Mouse (Mus musculus) megakaryocyte, embryonic 14.5 days (primary cell): ENCODE data around the gene Pold3. TPM values are rescaled to one million over a fixed set of nuclear protein-coding genes. Genes with fewer than 3 reads are reported as not detected.

Source experiments
- H3K27me3 ChIP-seq: replicated peaks from 2 replicates; pipeline ENCODE3; 2012; ENCODE audit warnings: inconsistent platforms
- H3K36me3 ChIP-seq: replicated peaks from 2 replicates; pipeline ENCODE3; 2012; ENCODE audit warnings: low read length, inconsistent platforms, mixed read lengths
- H3K4me1 ChIP-seq: 2 replicates; pipeline ENCODE4 v1.6.1; 2012; ENCODE audit warnings: inconsistent platforms
- H3K4me3 ChIP-seq: replicated peaks from 2 replicates; pipeline ENCODE3; 2012; ENCODE audit warnings: moderate library complexity, mild to moderate bottlenecking, inconsistent platforms
- H3K9me3 ChIP-seq: 2 replicates; pipeline ENCODE4 v1.6.1; 2012; ENCODE audit warnings: inconsistent platforms
- FLI1 ChIP-seq: IDR thresholded peaks from 2 replicates; pipeline ENCODE4 v1.6.1; 2012; ENCODE audit warnings: low read length, inconsistent platforms, mixed read lengths
- GATA1 ChIP-seq: IDR thresholded peaks from 3 replicates; pipeline ENCODE4 v1.6.1; 2012; ENCODE audit warnings: mixed read lengths, low read length, inconsistent platforms, borderline replicate concordance
- polyA plus RNA-seq: library from polyadenylated mRNA; stranded (reverse); fragments of >175 nt; gene quantifications from 2 replicates; pipeline ENCODE4 v1.2.3, GENCODE M21; 2012; ENCODE audit warnings: low replicate concordance; ENCODE audit not compliant: insufficient read depth

The Pold3 gene
- polyA plus RNA-seq, 1 experiment = 5.7 TPM

GRCm38 (mm10) chr7:100140591-100140990 is 19.2 kb upstream of the Pold3 start:
- peaks cover 10% of the 10 kb centered on the region for H3K27me3 ChIP-seq
- H3K9me3 ChIP-seq = no peaks in the 10 kb centered on the region
- no peak overlapping the region for H3K4me3 ChIP-seq
- 0 out of 2 replicates have a peak, but pooled peaks cover 4% of the 10 kb centered on the region for H3K4me1 ChIP-seq
- H3K36me3 ChIP-seq = no peaks in the 10 kb centered on the region
- TF ChIP-seq GATA1 = no peak

GRCm38 (mm10) chr7:100138075-100138474 is 16.7 kb upstream of the Pold3 start:
- Histone ChIP-seq H3K9me3 (no peaks in the 10 kb centered on the region), H3K4me3 (no peak overlapping the region), H3K4me1 (0 out of 2 replicates have a peak, but pooled peaks cover 4% of the 10 kb centered on the region), H3K36me3 (no peaks in the 10 kb centered on the region), H3K27me3 (peaks cover 2% of the 10 kb centered on the region)
- TF ChIP-seq GATA1 (no peak), FLI1 (no peak)

GRCm38 (mm10) chr7:100137038-100137437 is 15.7 kb upstream of the Pold3 start:
- Histone ChIP-seq H3K4me1 (0 out of 2 replicates have a peak, but pooled peaks cover 4% of the 10 kb centered on the region), H3K36me3 (no peaks in the 10 kb centered on the region), H3K9me3 (no peaks in the 10 kb centered on the region)

DNA sequence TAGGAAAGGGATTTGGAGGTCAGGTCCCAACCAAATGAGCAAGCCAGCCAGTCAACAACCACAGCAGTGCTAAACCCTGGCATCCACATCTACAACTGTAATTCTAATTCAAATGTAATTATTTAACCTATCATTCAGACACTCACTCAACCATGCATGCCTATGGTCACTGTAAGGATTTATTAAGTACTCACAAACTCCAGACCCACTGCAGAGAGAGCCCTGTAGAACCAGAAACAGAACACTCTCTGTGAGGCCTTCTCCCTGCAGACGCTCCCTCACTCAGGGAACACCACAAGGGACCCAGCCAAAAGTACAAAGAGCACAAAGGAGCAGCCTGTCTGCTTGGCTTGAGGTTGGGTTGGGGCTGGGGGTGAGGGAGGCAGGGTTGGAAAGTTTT is 11.0 kb upstream of the Pold3 start:
- peaks cover 12% of the 10 kb centered on the region for H3K4me1 ChIP-seq
- TF ChIP-seq FLI1 = no peak
- no peak for TF ChIP-seq GATA1
- peaks cover 10% of the 10 kb centered on the region for H3K27me3 ChIP-seq
- no peaks in the 10 kb centered on the region for H3K9me3 ChIP-seq
- H3K36me3 ChIP-seq = no peaks in the 10 kb centered on the region
- no peak overlapping the region for H3K4me3 ChIP-seq

More at GRCm38 (mm10) chr7:100137038-100137437, 15.7 kb upstream of the Pold3 start:
- H3K4me3 ChIP-seq = no peak overlapping the region
- peaks cover 2% of the 10 kb centered on the region for H3K27me3 ChIP-seq
- TF ChIP-seq GATA1 (no peak), FLI1 (no peak)

GRCm38 (mm10) chr7:100130592-100130991 is 9.2 kb upstream of the Pold3 start:
- peaks cover 8% of the 10 kb centered on the region for H3K27me3 ChIP-seq
- no peaks in the 10 kb centered on the region for H3K36me3 ChIP-seq
- no peak for TF ChIP-seq FLI1
- no peak for TF ChIP-seq GATA1
- H3K4me3 ChIP-seq = no peak overlapping the region
- peaks cover 4% of the 10 kb centered on the region for H3K9me3 ChIP-seq
- H3K4me1 ChIP-seq = peaks cover 8% of the 10 kb centered on the region

DNA sequence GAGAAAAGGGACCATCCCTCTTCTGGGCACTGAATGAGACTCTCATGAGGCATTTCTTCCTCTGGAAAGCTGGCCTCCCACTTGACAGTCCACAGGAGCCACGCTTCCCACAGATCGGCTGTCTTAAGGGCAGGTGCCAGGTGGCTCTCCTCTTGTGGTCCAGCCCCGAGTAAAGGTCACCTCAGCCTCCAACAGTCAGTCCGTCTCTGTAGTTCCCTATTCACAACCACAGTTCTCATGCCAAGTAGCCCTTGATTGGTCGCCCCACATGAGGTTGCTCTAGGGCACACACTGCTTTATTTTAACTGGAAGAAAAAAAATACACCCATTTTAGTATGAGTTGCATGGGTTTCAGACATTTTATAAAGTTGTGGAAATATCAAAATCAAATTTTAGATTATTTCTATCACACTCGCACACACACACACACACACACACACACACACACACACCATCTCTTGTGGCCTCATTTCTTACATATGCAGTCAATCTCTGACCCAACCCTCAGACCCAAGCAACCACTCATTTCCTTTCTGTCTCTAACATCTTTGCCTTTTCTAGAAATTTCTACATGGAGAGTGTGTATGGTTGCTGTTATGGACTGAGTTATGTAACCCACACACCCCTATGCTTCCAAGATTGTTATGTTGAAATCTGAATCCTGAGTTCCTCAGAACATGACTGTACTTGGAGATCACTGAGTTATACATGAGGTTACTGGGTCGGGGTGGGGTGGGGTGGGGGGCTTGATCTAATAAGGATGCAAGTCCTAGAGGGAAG is 7.1 kb upstream of the Pold3 start:
- no peaks in the 10 kb centered on the region for H3K36me3 ChIP-seq
- TF ChIP-seq FLI1 = no peak
- TF ChIP-seq GATA1 = no peak
- H3K4me1 ChIP-seq = peaks cover 10% of the 10 kb centered on the region
- peaks cover 4% of the 10 kb centered on the region for H3K9me3 ChIP-seq
- no peak overlapping the region for H3K4me3 ChIP-seq
- H3K27me3 ChIP-seq = peaks cover 8% of the 10 kb centered on the region

DNA sequence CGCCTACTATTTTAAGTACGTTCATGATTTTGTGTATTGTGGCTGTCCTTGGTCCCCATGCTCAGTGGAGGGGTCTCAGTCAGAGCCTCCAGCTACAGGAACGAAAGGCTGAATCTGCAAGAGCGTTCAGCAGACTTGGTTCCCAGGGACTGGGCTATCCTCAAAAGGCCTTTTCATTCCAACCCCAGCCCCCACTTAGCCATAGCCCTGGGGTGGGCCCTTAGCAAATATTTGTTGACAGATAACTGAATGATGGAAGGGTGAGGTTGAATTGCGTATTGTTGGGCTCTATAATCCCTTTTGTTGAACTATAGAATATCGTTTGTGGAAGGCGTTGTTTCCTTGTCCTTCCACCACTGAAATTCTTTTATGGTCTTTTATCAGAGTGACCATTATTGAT is 5.1 kb upstream of the Pold3 start:
- H3K27me3 ChIP-seq = peaks cover 8% of the 10 kb centered on the region
- TF ChIP-seq FLI1 (no peak), GATA1 (no peak)
- peaks cover 11% of the 10 kb centered on the region for H3K4me1 ChIP-seq

GRCm38 (mm10) chr7:100125166-100125565 is 3.8 kb upstream of the Pold3 start:
- peaks cover 4% of the 10 kb centered on the region for H3K9me3 ChIP-seq
- peaks cover 8% of the 10 kb centered on the region for H3K27me3 ChIP-seq
- no peak overlapping the region for H3K4me3 ChIP-seq
- H3K4me1 ChIP-seq = peaks cover 11% of the 10 kb centered on the region
- no peaks in the 10 kb centered on the region for H3K36me3 ChIP-seq
- no peak for TF ChIP-seq GATA1
- no peak for TF ChIP-seq FLI1

More for the DNA sequence above, 5.1 kb upstream of the Pold3 start:
- H3K9me3 ChIP-seq = peaks cover 4% of the 10 kb centered on the region
- H3K36me3 ChIP-seq = no peaks in the 10 kb centered on the region
- no peak overlapping the region for H3K4me3 ChIP-seq

DNA sequence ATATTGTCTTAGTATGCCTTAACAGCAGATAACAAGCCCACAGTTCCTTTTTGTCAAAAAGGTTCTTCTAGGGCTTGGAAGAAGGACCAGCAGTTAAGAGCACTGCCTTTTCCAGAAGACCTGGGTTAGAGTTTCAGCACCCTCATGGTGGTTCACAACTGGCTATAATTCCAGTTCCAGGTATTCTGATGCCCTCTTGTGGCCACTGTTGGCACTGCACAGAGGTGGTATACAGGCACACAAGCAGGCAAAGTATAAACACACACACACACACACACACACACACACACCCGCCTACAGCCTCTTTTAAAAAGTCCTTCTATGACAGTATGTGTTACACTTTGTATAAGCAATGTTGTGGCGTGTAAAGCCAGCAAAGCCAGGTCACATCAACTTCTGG is 2.8 kb upstream of the Pold3 start:
- Histone ChIP-seq H3K4me3 (no peak overlapping the region), H3K9me3 (peaks cover 4% of the 10 kb centered on the region), H3K27me3 (peaks cover 6% of the 10 kb centered on the region), H3K36me3 (peaks cover 5% of the 10 kb centered on the region), H3K4me1 (peaks cover 13% of the 10 kb centered on the region)
- TF ChIP-seq GATA1 (no peak), FLI1 (no peak)

DNA sequence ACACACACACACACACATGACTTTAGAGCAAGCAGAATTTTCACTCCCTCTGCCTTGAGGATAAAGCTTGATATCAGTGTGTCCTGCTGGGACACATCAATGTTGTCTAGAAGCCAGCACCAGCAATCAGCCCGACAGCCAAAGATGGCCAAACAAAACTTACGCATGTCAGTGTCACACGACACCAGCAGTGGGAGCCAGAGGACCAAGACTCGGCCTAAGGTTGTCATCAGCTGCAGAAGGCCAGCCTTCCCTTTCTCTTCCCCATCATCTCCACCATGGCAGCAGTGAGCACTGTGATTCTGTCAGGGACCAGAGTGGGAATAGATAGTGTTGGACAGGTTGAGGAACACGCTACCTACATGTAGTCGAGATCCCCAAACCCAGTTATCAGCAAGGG is 2.1 kb upstream of the Pold3 start:
- no peak for TF ChIP-seq GATA1
- TF ChIP-seq FLI1 = no peak
- Histone ChIP-seq H3K9me3 (peaks cover 4% of the 10 kb centered on the region), H3K36me3 (peaks cover 12% of the 10 kb centered on the region), H3K27me3 (peaks cover 4% of the 10 kb centered on the region), H3K4me1 (peaks cover 18% of the 10 kb centered on the region; the same call in 1 of the 2 replicates), H3K4me3 (no peak overlapping the region)

DNA sequence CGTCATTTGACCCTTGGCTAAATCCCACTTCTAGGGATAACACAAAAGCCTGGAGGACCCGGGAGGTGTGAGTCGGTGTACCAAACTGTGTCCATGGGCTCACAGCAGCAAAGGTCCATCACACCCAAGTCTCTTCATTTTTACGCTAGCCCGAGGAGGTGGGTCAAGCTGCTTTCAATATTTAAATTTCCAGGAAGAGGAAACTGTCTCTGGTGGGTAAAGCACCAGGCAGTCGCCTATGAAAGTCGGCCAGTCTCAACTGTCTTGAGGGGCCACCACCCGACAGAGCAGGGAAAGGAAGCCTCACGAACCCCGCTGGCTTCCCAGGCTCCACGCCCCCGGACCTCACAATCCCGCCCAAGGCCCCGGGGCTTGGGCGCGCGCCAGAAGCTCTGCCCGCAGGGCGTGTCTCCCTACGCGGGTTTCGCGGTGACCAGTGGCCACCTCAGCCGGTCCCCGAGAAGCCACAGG is 539 bp downstream of the Pold3 start:
- Histone ChIP-seq H3K9me3 (no peaks in the 10 kb centered on the region), H3K36me3 (peaks cover 38% of the 10 kb centered on the region), H3K27me3 (no peaks in the 10 kb centered on the region), H3K4me1 (peaks cover 18% of the 10 kb centered on the region; the same call in 1 of the 2 replicates), H3K4me3 (peak overlapping the region; percentile 97)
- TF ChIP-seq GATA1 (no peak), FLI1 (no peak)
